13 mouse cellular contexts compared by ENCODE assay signal in genomic region chr12:14165713-14166112, GRCm38 (mm10). TPM values are rescaled to one million over a fixed set of nuclear protein-coding genes. Genes with fewer than 3 reads are reported as not detected.
DNase-seq lines count a peak whose midpoint lies in the region; ATAC-seq lines count a peak whose summit lies in the region.
"Had no signal": no experiment of that assay in that cellular context is flagged by ENCODE, and none has a peak within 500 bp of the region (broad histone marks: within the 10 kb centered on the region; RNA-seq: fewer than 3 reads in every experiment).

No protein-coding gene starts in this region.

- intact Hi-C loops in heart, postnatal 25 days (cut with DNase I), result no loop called here

- no peak overlapping the region for H3K27ac ChIP-seq in forebrain, embryonic 15.5 days (replicated peaks)
- H3K27ac ChIP-seq: layer of hippocampus, adult 2 months had no signal

- no peaks in the 10 kb centered on the region for H3K9me3 ChIP-seq in forebrain, embryonic 15.5 days

- no peak overlapping the region for H3K9ac ChIP-seq in forebrain, embryonic 15.5 days (replicated peaks)

- no peak overlapping the region for H3K4me3 ChIP-seq in forebrain, embryonic 15.5 days
- H3K4me3 ChIP-seq: layer of hippocampus, adult 2 months; myocyte had no signal

- no peaks in the 10 kb centered on the region for H3K36me3 ChIP-seq in forebrain, embryonic 15.5 days

- H3K4me1 ChIP-seq in forebrain, embryonic 15.5 days, result no peaks in the 10 kb centered on the region

- H3K27me3 ChIP-seq in forebrain, embryonic 15.5 days, result no peaks in the 10 kb centered on the region

- WGBS in forebrain, embryonic 15.5 days, result 60% methylated on average over 2 of the region's 2 CpGs

- ATAC-seq in megakaryocyte-erythroid progenitor cell, adult 5-6 weeks (replicated peaks; ENCODE audit: low FRiP score, low TSS enrichment, poor library complexity, severe bottlenecking), result no peak
- ATAC-seq in forebrain, embryonic 15.5 days (replicated peaks), result no peak

- H3K4me2 ChIP-seq in forebrain, embryonic 15.5 days (replicated peaks), result no peak overlapping the region

- DNase-seq in kidney, postnatal 10 days, result peak; percentile 42
- no peak for DNase-seq in kidney, adult 11 months
- peak; percentile 13 for DNase-seq in NIH3T3 (ENCODE audit: low read depth)
- DNase-seq in adrenal gland, postnatal 14 days, result peak; percentile 80
- DNase-seq in heart, postnatal 25 days (ENCODE audit: low spot score), result peak; percentile 5
- no peak for DNase-seq in thymus, postnatal 36 days
- DNase-seq: right cerebral cortex, postnatal 25 days; thymus, postnatal 25 days had no signal

RNA-seq across cellular contexts. Expression of gene Fam84a, which starts 13.9 kb away (rescaled TPM):
- 5.1 and 5.2 TPM in 2 replicates for total RNA-seq in adrenal gland, postnatal 14 days (2021)
- total RNA-seq in heart, postnatal 25 days (2021), result 1 to 10 TPM; 1.4 to 1.8 TPM
- total RNA-seq in megakaryocyte-erythroid progenitor cell, adult 5-6 weeks (2014; fragmentation: Nextera tagmentation), result not detected in 2 replicates
- total RNA-seq in megakaryocyte-erythroid progenitor cell, adult 5-6 weeks (2017), result not detected in 2 replicates
- 86.6 and 100 TPM in 2 replicates for polyA plus RNA-seq in forebrain, embryonic 15.5 days (2015; fragmentation: Nextera tagmentation; extraction: Ambion mirVana)
- total RNA-seq: granulocyte monocyte progenitor cell, adult 5-6 weeks had no signal

Comparison
In these comparisons a context has a peak if more than half of its experiments do, and no peak if none do; other contexts are left out.
1. DNase-seq: peak in kidney, postnatal 10 days (single experiment), NIH3T3 (single experiment), adrenal gland, postnatal 14 days (single experiment) and heart, postnatal 25 days (single experiment); none in kidney, adult 11 months (single experiment) and thymus, postnatal 36 days (0 of 2).